Mouse (Mus musculus) retina, postnatal 1 day (tissue): Measurements from ENCODE around the gene Eif3d.
A peak's percentile ranks its signal among the peaks of the same experiment; 100 is the strongest.

ENCODE experiments used
- DNase-seq: peaks from one replicate; pipeline ENCODE4 v3.0.0-alpha.2; 2012

Eif3d gene

GRCm38 (mm10) chr15:77916851-77917544 is 53.6 kb downstream of the Eif3d start:
- peak; percentile 89 for DNase-seq

GRCm38 (mm10) chr15:77915287-77915686 is 55.3 kb downstream of the Eif3d start:
- no peak for DNase-seq

- DNase-seq: no peak
These were observed 56.1 kb downstream of the Eif3d start for GRCm38 (mm10) chr15:77914507-77914906.

GRCm38 (mm10) chr15:77913054-77913453 is 57.6 kb downstream of the Eif3d start:
- no peak for DNase-seq

GRCm38 (mm10) chr15:77912585-77912984 is 58.0 kb downstream of the Eif3d start:
- no peak for DNase-seq

GRCm38 (mm10) chr15:77912048-77912447 is 58.6 kb downstream of the Eif3d start:
- DNase-seq: no peak

GRCm38 (mm10) chr15:77911065-77911464 is 59.5 kb downstream of the Eif3d start:
- no peak for DNase-seq
